Mouse (Mus musculus): ENCODE measurements around the gene Afap1l2.

Afap1l2 gene

GRCm38 (mm10) chr19:56976515-56976914 lies 31.5 kb downstream of the Afap1l2 start:
- no peak for DNase-seq (ENCODE audit: low read depth)

- no peak for DNase-seq (ENCODE audit: low read depth)
These were observed 32.5 kb downstream of the Afap1l2 start for GRCm38 (mm10) chr19:56975502-56975901.

- no peak for DNase-seq (ENCODE audit: low read depth)
These were observed 33.9 kb downstream of the Afap1l2 start for GRCm38 (mm10) chr19:56974159-56974558.

GRCm38 (mm10) chr19:56972768-56973167 lies 35.3 kb downstream of the Afap1l2 start:
- no peak for DNase-seq (ENCODE audit: low read depth)

- DNase-seq (ENCODE audit: low read depth) = no peak
These were observed 36.7 kb downstream of the Afap1l2 start for GRCm38 (mm10) chr19:56971347-56971746.

- no peak for DNase-seq (ENCODE audit: low read depth)
These were observed 44.2 kb downstream of the Afap1l2 start for GRCm38 (mm10) chr19:56963876-56964275.

- no peak for DNase-seq (ENCODE audit: low read depth)
These were observed 48.4 kb downstream of the Afap1l2 start for GRCm38 (mm10) chr19:56959601-56960000.

GRCm38 (mm10) chr19:56959057-56959456 lies 49.0 kb downstream of the Afap1l2 start:
- DNase-seq (ENCODE audit: low read depth) = no peak

GRCm38 (mm10) chr19:56958582-56959021 lies 49.4 kb downstream of the Afap1l2 start:
- DNase-seq (ENCODE audit: low read depth) = no peak

- DNase-seq (ENCODE audit: low read depth) = no peak
These were observed 50.0 kb downstream of the Afap1l2 start for GRCm38 (mm10) chr19:56958011-56958410.

GRCm38 (mm10) chr19:56955568-56956513 lies 52.2 kb downstream of the Afap1l2 start:
- DNase-seq (ENCODE audit: low read depth) = no peak

- no peak for DNase-seq (ENCODE audit: low read depth)
These were observed 53.2 kb downstream of the Afap1l2 start for GRCm38 (mm10) chr19:56954857-56955256.

- no peak for DNase-seq (ENCODE audit: low read depth)
These were observed 54.2 kb downstream of the Afap1l2 start for GRCm38 (mm10) chr19:56953856-56954255.

GRCm38 (mm10) chr19:56950818-56951217 lies 57.2 kb downstream of the Afap1l2 start:
- DNase-seq (ENCODE audit: low read depth) = no peak

GRCm38 (mm10) chr19:56949868-56950267 lies 58.2 kb downstream of the Afap1l2 start:
- no peak for DNase-seq (ENCODE audit: low read depth)

- no peak for DNase-seq (ENCODE audit: low read depth)
These were observed 59.9 kb downstream of the Afap1l2 start for GRCm38 (mm10) chr19:56947971-56948610.

- no peak for DNase-seq (ENCODE audit: low read depth)
These were observed 61.3 kb downstream of the Afap1l2 start for GRCm38 (mm10) chr19:56946727-56947126.

- no peak for DNase-seq (ENCODE audit: low read depth)
These were observed 61.8 kb downstream of the Afap1l2 start for GRCm38 (mm10) chr19:56946277-56946676.

- no peak for DNase-seq (ENCODE audit: low read depth)
These were observed 62.4 kb downstream of the Afap1l2 start for GRCm38 (mm10) chr19:56945621-56946020.

- no peak for DNase-seq (ENCODE audit: low read depth)
These were observed 63.2 kb downstream of the Afap1l2 start for GRCm38 (mm10) chr19:56944826-56945225.

- no peak for DNase-seq (ENCODE audit: low read depth)
These were observed 63.8 kb downstream of the Afap1l2 start for GRCm38 (mm10) chr19:56944211-56944610.

- no peak for DNase-seq (ENCODE audit: low read depth)
These were observed 65.8 kb downstream of the Afap1l2 start for GRCm38 (mm10) chr19:56942216-56942615.

- no peak for DNase-seq (ENCODE audit: low read depth)
These were observed 67.5 kb downstream of the Afap1l2 start for GRCm38 (mm10) chr19:56940507-56940906.
